Mouse (Mus musculus): ENCODE results near the gene Arfgap2. TPM values are rescaled to one million over a fixed set of nuclear protein-coding genes. Genes with fewer than 3 reads are reported as not detected.

Arfgap2 gene
- polyA plus RNA-seq, 1 experiment from 2014 or later, result 84.0 TPM

DNA sequence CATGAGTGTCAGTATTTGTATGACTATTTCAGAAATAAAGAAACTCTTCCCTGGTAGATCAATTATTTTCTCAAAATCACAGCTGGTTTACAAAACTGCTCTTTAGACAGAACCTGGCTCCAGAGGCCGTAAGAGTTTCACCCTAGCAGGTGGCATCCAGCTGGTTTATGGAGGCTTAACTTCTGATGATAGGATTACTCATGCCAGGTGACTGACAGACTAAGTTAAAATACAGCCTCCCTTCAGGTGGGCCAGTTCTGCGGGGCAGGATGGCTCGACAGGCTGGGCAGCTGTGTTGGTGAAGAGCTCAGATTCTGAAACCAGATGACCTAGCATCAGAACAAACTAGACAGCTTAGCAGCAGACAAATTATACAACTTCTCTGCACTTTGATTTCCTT, 44.8 kb downstream of the Arfgap2 start:
- no peaks in the 10 kb centered on the region for H3K9me3 ChIP-seq (ENCODE audit: control insufficient read depth, low read length)
- H3K4me2 ChIP-seq (ENCODE audit: low read depth, low read length, severe bottlenecking), result no peak overlapping the region
- ATAC-seq (replicated peaks; ENCODE audit: low FRiP score) (no peak), DNase-seq (ENCODE audit: low spot score) (no peak)
- 0 out of 2 replicates have a peak, but pooled peaks cover 3% of the 10 kb centered on the region for H3K4me1 ChIP-seq (replicated peaks; ENCODE audit: control insufficient read depth, insufficient read depth, low read length)
- no peaks in the 10 kb centered on the region for H3K36me3 ChIP-seq (ENCODE audit: control insufficient read depth, insufficient read depth, low read length)
- H3K9ac ChIP-seq (ENCODE audit: low read length), result no peak overlapping the region
- no peak overlapping the region for H3K4me3 ChIP-seq (ENCODE audit: low read depth, low read length)
- WGBS, result 71% methylated on average over 3 of the region's 3 CpGs
- no peak overlapping the region for H3K27ac ChIP-seq (ENCODE audit: low read depth, low read length)
- no peaks in the 10 kb centered on the region for H3K27me3 ChIP-seq (ENCODE audit: control insufficient read depth, insufficient read depth, low read length)

DNA sequence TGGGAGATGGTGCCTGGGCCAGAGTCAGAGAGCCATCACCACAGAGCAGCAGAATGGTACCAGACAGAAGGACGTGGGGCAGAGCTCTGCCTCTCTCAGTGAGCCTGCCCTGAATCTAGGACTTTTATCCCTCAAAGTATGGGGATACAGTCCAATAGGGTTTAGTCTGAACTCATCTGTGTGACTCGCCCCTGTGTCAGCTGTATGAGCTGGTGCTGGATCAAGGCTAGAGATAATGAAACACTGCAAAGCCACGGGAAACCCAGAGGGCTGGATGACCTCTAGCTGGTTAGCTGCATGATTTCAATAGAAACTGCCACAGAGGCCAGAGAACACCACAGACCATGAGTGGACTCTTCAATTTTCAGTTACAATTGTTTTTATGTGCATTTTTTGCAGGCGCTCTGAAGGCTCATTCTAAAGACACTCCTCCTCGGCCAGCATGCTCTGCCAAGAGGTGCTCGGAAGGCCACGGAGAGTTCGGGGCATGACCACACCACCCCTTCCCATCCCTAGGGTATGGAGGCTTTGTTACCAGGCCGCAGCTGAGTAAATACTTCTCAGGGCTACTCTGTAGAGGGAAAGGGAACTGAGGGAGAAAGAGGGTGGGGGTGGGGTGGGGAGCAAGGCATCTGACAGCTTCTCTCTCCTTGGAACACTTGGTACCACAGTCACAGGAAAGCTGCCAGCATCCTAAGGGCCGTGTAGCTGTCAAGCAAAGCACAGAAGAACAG, 48.0 kb downstream of the Arfgap2 start:
- Histone ChIP-seq H3K9ac (ENCODE audit: low read length) (no peak overlapping the region), H3K27ac (ENCODE audit: low read depth, low read length) (peak overlapping the region; percentile 26; the same call in 1 of the 2 replicates), H3K4me3 (ENCODE audit: low read depth, low read length) (no peak overlapping the region), H3K9me3 (ENCODE audit: control insufficient read depth, low read length) (no peaks in the 10 kb centered on the region), H3K4me2 (ENCODE audit: low read depth, low read length, severe bottlenecking) (no peak overlapping the region), H3K4me1 (replicated peaks; ENCODE audit: control insufficient read depth, insufficient read depth, low read length) (0 out of 2 replicates have a peak, but pooled peaks cover 4% of the 10 kb centered on the region), H3K36me3 (ENCODE audit: control insufficient read depth, insufficient read depth, low read length) (no peaks in the 10 kb centered on the region), H3K27me3 (ENCODE audit: control insufficient read depth, insufficient read depth, low read length) (no peaks in the 10 kb centered on the region)
- WGBS, result 49% methylated on average over 10 of the region's 10 CpGs
- no peak; the same call in 1 of the 2 replicates for ATAC-seq (replicated peaks; ENCODE audit: low FRiP score)
- no peak for DNase-seq (ENCODE audit: low spot score)

DNA sequence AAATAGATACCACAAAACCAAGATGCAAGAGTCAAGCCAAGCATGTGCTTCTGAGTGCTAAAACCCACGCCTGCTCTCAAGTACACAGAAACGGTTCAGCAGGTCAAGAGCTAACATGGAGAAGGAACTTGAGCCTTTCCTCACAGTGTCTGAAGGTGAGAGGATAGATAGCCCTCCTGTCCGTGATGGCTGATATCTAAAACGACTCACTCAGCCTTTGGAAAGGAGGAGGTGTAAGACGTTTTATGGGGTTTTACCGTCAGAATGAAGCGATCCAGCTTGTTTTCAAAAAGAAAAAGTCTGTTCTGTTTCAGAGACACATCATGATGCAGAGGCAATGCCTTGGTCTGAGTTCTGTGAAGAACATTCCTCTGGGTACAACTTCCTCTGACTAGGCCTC, 49.4 kb downstream of the Arfgap2 start:
- Histone ChIP-seq H3K4me2 (ENCODE audit: low read depth, low read length, severe bottlenecking) (no peak overlapping the region), H3K27ac (ENCODE audit: low read depth, low read length) (no peak overlapping the region), H3K9ac (ENCODE audit: low read length) (no peak overlapping the region), H3K4me3 (ENCODE audit: low read depth, low read length) (no peak overlapping the region), H3K4me1 (replicated peaks; ENCODE audit: control insufficient read depth, insufficient read depth, low read length) (0 out of 2 replicates have a peak, but pooled peaks cover 4% of the 10 kb centered on the region), H3K36me3 (ENCODE audit: control insufficient read depth, insufficient read depth, low read length) (no peaks in the 10 kb centered on the region), H3K9me3 (ENCODE audit: control insufficient read depth, low read length) (no peaks in the 10 kb centered on the region), H3K27me3 (ENCODE audit: control insufficient read depth, insufficient read depth, low read length) (no peaks in the 10 kb centered on the region)
- ATAC-seq (replicated peaks; ENCODE audit: low FRiP score) (no peak), DNase-seq (ENCODE audit: low spot score) (no peak)
- WGBS, result 88% methylated on average over 7 of the region's 7 CpGs

DNA sequence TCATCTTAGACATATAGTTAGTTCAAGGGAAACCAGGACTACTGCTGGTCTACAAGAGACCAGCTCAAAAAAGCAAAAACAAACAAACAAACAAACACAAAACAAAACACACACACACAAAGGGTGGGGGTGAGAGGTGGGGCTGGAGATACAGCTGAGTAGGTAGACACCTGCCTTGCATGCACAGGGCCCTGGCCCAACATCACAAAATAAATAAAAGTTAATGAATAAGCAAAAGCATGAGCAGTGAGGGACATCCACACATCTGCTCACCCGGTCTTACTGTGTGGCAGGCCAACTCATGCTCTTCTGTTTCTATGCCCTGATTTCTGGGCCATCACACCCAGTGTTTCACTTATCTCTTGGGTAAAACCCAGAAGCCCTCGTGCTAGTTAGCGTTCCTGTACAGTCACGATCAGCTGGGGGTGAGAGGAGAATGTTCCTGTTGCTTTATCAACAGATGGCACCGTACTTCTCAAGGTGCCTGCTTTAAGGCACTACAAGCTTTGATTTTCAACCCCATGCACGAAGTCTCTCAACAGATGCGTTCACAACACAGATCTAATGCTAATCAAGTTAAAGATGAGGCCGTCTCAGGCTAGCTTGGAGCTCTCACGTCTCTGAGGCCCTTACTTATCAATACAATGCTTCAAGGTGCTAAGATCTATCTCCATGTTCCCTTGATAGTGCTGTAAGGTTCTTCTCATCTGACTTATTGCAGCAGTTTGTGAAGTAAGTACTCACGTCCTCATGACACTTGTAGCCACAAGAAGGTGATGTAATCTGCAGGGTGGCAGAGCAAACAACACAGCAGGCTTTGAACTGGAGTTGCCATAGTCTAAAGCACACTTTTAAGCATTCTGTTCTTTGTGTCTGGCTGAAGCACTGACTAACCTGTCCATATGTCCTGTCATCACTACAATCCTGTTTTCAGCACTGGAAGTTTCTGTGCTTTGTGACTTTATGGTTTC, 56.1 kb downstream of the Arfgap2 start:
- H3K36me3 ChIP-seq (ENCODE audit: control insufficient read depth, insufficient read depth, low read length), result no peaks in the 10 kb centered on the region
- no peak overlapping the region for H3K4me3 ChIP-seq (ENCODE audit: low read depth, low read length)
- no peak overlapping the region for H3K27ac ChIP-seq (ENCODE audit: low read depth, low read length)
- no peak overlapping the region for H3K4me2 ChIP-seq (ENCODE audit: low read depth, low read length, severe bottlenecking)
- peaks cover 12% of the 10 kb centered on the region for H3K4me1 ChIP-seq (replicated peaks; ENCODE audit: control insufficient read depth, insufficient read depth, low read length)
- 91% methylated on average over 10 of the region's 10 CpGs for WGBS
- H3K9me3 ChIP-seq (ENCODE audit: control insufficient read depth, low read length), result no peaks in the 10 kb centered on the region
- H3K27me3 ChIP-seq (ENCODE audit: control insufficient read depth, insufficient read depth, low read length), result no peaks in the 10 kb centered on the region
- ATAC-seq (replicated peaks; ENCODE audit: low FRiP score) (no peak), DNase-seq (ENCODE audit: low spot score) (no peak)
- no peak overlapping the region for H3K9ac ChIP-seq (ENCODE audit: low read length)

DNA sequence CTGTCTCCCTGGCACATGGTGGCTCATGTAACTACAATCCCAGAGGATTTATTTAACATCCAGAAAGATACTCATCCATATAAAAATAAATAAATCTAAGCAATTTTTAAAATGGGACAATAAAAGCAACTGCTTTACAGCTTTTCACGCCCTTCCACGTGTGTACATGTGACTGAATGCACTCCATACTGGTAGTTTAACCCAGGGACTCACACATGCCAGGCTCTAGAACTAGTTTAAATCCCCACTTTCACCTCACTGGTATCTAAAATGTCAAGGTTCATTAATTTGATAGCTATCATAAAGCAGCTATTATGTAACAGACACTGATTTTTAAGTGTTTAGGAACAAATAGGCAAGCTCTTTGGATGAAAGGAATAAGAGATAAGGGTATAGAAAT, 57.1 kb downstream of the Arfgap2 start:
- no peak for DNase-seq (ENCODE audit: low spot score)
- H3K4me3 ChIP-seq (ENCODE audit: low read depth, low read length), result no peak overlapping the region
- no peak for ATAC-seq (replicated peaks; ENCODE audit: low FRiP score)
- no peaks in the 10 kb centered on the region for H3K36me3 ChIP-seq (ENCODE audit: control insufficient read depth, insufficient read depth, low read length)
- 89% methylated on average over 2 of the region's 2 CpGs for WGBS
- H3K4me2 ChIP-seq (ENCODE audit: low read depth, low read length, severe bottlenecking), result no peak overlapping the region
- no peaks in the 10 kb centered on the region for H3K9me3 ChIP-seq (ENCODE audit: control insufficient read depth, low read length)
- H3K4me1 ChIP-seq (replicated peaks; ENCODE audit: control insufficient read depth, insufficient read depth, low read length), result peaks cover 11% of the 10 kb centered on the region
- H3K9ac ChIP-seq (ENCODE audit: low read length), result no peak overlapping the region
- no peak overlapping the region for H3K27ac ChIP-seq (ENCODE audit: low read depth, low read length)
- H3K27me3 ChIP-seq (ENCODE audit: control insufficient read depth, insufficient read depth, low read length), result no peaks in the 10 kb centered on the region

DNA sequence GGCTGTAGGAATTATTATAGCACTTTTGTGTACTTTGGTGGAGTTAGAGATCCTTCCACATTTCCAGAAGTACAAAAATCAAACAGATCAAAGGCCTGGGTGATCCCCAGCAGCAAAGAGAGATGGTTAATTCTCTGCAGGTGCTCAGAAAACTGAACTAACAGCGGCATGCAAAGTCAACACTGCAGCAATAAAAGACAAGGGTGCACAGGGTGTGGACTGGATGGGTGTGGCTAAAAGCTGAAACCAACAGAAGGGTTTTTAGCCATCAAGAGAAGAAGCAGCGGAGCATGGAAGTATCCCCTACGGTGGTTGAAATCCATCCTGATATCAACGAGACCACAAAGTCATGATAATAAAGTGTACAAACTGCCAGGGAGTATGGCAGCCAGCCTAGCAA, 57.7 kb downstream of the Arfgap2 start:
- WGBS, result 84% methylated on average over 4 of the region's 4 CpGs
- no peak overlapping the region for H3K4me3 ChIP-seq (ENCODE audit: low read depth, low read length)
- H3K9me3 ChIP-seq (ENCODE audit: control insufficient read depth, low read length), result no peaks in the 10 kb centered on the region
- DNase-seq (ENCODE audit: low spot score) (no peak), ATAC-seq (replicated peaks; ENCODE audit: low FRiP score) (no peak)
- H3K36me3 ChIP-seq (ENCODE audit: control insufficient read depth, insufficient read depth, low read length), result no peaks in the 10 kb centered on the region
- no peaks in the 10 kb centered on the region for H3K27me3 ChIP-seq (ENCODE audit: control insufficient read depth, insufficient read depth, low read length)
- H3K9ac ChIP-seq (ENCODE audit: low read length), result no peak overlapping the region
- no peak overlapping the region for H3K27ac ChIP-seq (ENCODE audit: low read depth, low read length)
- no peak overlapping the region for H3K4me2 ChIP-seq (ENCODE audit: low read depth, low read length, severe bottlenecking)
- peaks cover 15% of the 10 kb centered on the region for H3K4me1 ChIP-seq (replicated peaks; ENCODE audit: control insufficient read depth, insufficient read depth, low read length)

DNA sequence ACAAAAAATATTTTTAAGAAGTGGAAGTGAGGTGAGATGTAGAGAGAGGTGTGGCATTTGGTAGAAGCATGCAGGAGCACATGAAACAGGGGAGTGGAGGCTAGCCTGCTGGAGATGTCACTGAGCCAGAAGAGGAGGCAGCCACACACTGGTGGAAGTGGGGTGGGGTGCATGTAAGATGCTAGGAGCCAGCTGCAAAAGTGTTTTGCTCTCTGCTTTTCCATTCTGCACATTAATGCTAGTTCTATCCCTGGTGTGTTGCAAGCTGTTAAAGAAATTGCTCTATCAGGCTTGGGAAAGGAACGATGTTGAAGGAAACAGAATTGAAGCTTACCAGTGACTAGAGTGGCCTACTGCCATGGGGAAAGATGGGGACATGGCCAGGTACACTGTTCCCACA, 59.6 kb downstream of the Arfgap2 start:
- peak overlapping the region; percentile 73 for H3K27ac ChIP-seq (ENCODE audit: low read depth, low read length)
- DNase-seq (ENCODE audit: low spot score) (no peak), ATAC-seq (replicated peaks; ENCODE audit: low FRiP score) (no peak)
- H3K4me2 ChIP-seq (ENCODE audit: low read depth, low read length, severe bottlenecking), result no peak overlapping the region
- H3K4me1 ChIP-seq (replicated peaks; ENCODE audit: control insufficient read depth, insufficient read depth, low read length), result peaks cover 24% of the 10 kb centered on the region
- no peaks in the 10 kb centered on the region for H3K27me3 ChIP-seq (ENCODE audit: control insufficient read depth, insufficient read depth, low read length)
- H3K4me3 ChIP-seq (ENCODE audit: low read depth, low read length), result no peak overlapping the region
- no peaks in the 10 kb centered on the region for H3K9me3 ChIP-seq (ENCODE audit: control insufficient read depth, low read length)
- WGBS, result 71% methylated on average over 1 of the region's 1 CpGs
- 0 out of 2 replicates have a peak overlapping the region, but pooled peaks have one; percentile 7 for H3K9ac ChIP-seq (ENCODE audit: low read length)
- H3K36me3 ChIP-seq (ENCODE audit: control insufficient read depth, insufficient read depth, low read length), result no peaks in the 10 kb centered on the region

DNA sequence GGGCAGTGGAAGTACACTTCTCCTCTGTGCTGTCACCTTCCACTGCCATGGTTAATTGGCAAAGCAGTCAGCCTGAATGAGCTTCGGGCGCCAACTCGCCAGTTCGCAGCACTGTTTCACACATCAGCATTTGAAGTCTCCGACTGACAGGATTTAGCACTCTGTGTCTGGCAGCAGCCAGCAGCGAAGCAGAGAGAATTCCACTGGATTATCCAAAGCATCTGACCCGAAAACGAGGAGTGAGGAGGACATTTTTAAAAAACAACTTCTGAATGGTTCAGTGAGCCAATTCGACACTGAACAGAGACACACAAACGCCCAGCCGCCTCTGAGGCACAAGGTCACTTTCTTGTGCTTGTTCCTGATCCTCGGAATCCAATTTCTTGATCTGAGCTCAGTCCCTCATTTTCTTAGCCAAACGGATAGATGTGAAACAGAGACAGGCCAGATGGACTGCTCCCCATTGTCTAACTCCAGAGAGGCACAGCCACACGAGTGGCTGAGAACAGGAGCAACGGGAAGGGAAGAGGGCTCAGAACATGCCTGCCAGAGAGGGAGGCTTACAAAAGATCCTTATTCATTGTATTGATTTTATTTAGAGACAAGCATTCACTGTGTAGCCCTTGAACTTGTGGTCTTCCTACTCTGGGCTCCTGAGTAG, 60.1 kb downstream of the Arfgap2 start:
- 0 out of 2 replicates have a peak overlapping the region, but pooled peaks have one; percentile 7 for H3K9ac ChIP-seq (ENCODE audit: low read length)
- H3K4me2 ChIP-seq (ENCODE audit: low read depth, low read length, severe bottlenecking), result no peak overlapping the region
- H3K27ac ChIP-seq (ENCODE audit: low read depth, low read length), result peak overlapping the region; percentile 73
- H3K4me1 ChIP-seq (replicated peaks; ENCODE audit: control insufficient read depth, insufficient read depth, low read length), result peaks cover 24% of the 10 kb centered on the region
- H3K9me3 ChIP-seq (ENCODE audit: control insufficient read depth, low read length), result no peaks in the 10 kb centered on the region
- 33% methylated on average over 15 of the region's 15 CpGs for WGBS
- ATAC-seq (replicated peaks; ENCODE audit: low FRiP score) (peak; percentile 45), DNase-seq (ENCODE audit: low spot score) (peak; percentile 66)
- no peaks in the 10 kb centered on the region for H3K27me3 ChIP-seq (ENCODE audit: control insufficient read depth, insufficient read depth, low read length)
- H3K4me3 ChIP-seq (ENCODE audit: low read depth, low read length), result no peak overlapping the region
- H3K36me3 ChIP-seq (ENCODE audit: control insufficient read depth, insufficient read depth, low read length), result no peaks in the 10 kb centered on the region
